ENCODE assay signal across 22 mouse cellular contexts in genomic region chr2:83126340-83126739, GRCm38 (mm10).
DNase-seq lines count a peak whose midpoint lies in the region; ATAC-seq and TF ChIP-seq lines count a peak whose summit lies in the region.
"Had no signal": no experiment of that assay in that cellular context is flagged by ENCODE, and none has a peak within 500 bp of the region (broad histone marks: within the 10 kb centered on the region; RNA-seq: fewer than 3 reads in every experiment).

No protein-coding gene starts in this region.

- H3K36me3 ChIP-seq in heart, embryonic 16.5 days (ENCODE audit: control insufficient read depth, insufficient read depth) = no peaks in the 10 kb centered on the region
- no peaks in the 10 kb centered on the region for H3K36me3 ChIP-seq in heart, embryonic 10.5 days
- no peaks in the 10 kb centered on the region for H3K36me3 ChIP-seq in lung, embryonic 14.5 days (ENCODE audit: insufficient read depth)
- no peaks in the 10 kb centered on the region for H3K36me3 ChIP-seq in stomach, embryonic 14.5 days (ENCODE audit: control insufficient read depth, insufficient read depth, low read length)
- H3K36me3 ChIP-seq in stomach, postnatal 0 days (ENCODE audit: control insufficient read depth, insufficient read depth, low read length) = no peaks in the 10 kb centered on the region
- H3K36me3 ChIP-seq: embryonic facial prominence, embryonic 15.5 days; forebrain, embryonic 10.5 days had no signal

- no peak for TF ChIP-seq EP300 in stomach, postnatal 0 days (optimal IDR thresholded peaks at IDR 0.05)

- no peak for TF ChIP-seq CTCF in lung, embryonic 14.5 days (IDR thresholded peaks at IDR 0.05; ENCODE audit: low read depth)
- no peak for TF ChIP-seq CTCF in stomach, postnatal 0 days (IDR thresholded peaks at IDR 0.05; ENCODE audit: low read depth)

- no peak for DNase-seq in heart, embryonic 10.5 days (ENCODE audit: low spot score)
- DNase-seq in lung, embryonic 14.5 days = peak; percentile 82
- DNase-seq in lung, postnatal 10 days = no peak
- no peak for DNase-seq in stomach, postnatal 0 days (ENCODE audit: low spot score)
- no peak for DNase-seq in left cerebral cortex, postnatal 10 days (ENCODE audit: extremely low spot score in 1 of 2, low spot score in 2 of 2)
- DNase-seq: adrenal gland, adult 8-10 months; adrenal gland, postnatal 36 days; cerebellum, adult 11 months; cerebellum, adult 8-10 months; cerebellum, postnatal 36 days; gastrocnemius, adult 2 months; gastrocnemius, postnatal 25 days; heart, adult 18-20 months had no signal

- no peaks in the 10 kb centered on the region for H3K27me3 ChIP-seq in heart, embryonic 16.5 days (ENCODE audit: control insufficient read depth, insufficient read depth, low read length)
- H3K27me3 ChIP-seq in heart, embryonic 10.5 days (ENCODE audit: insufficient read depth, poor library complexity, severe bottlenecking) = no peaks in the 10 kb centered on the region
- no peaks in the 10 kb centered on the region for H3K27me3 ChIP-seq in lung, embryonic 14.5 days (ENCODE audit: insufficient read depth, low read length)
- H3K27me3 ChIP-seq in stomach, embryonic 14.5 days (ENCODE audit: control insufficient read depth, insufficient read depth, low read length) = no peaks in the 10 kb centered on the region
- no peaks in the 10 kb centered on the region for H3K27me3 ChIP-seq in stomach, postnatal 0 days (ENCODE audit: control insufficient read depth, insufficient read depth, low read length)
- H3K27me3 ChIP-seq: embryonic facial prominence, embryonic 15.5 days had no signal

- ATAC-seq in heart, embryonic 16.5 days (replicated peaks; ENCODE audit: extremely low read depth, insufficient read depth, low FRiP score) = 0 out of 2 replicates have a peak, but pooled peaks have one; percentile 41
- ATAC-seq in lung, embryonic 14.5 days (ENCODE audit: insufficient read depth) = peak; percentile 78; the same call in 1 of the 2 replicates
- 0 out of 2 replicates have a peak, but pooled peaks have one; percentile 33 for ATAC-seq in stomach, embryonic 14.5 days (ENCODE audit: insufficient number of reproducible peaks, insufficient read depth, low FRiP score, low read depth)
- ATAC-seq in stomach, postnatal 0 days (ENCODE audit: low FRiP score, low TSS enrichment) = no peak
- ATAC-seq: forebrain, embryonic 14.5 days; intestine, embryonic 16.5 days had no signal

- H3K9me3 ChIP-seq in heart, embryonic 16.5 days (replicated peaks; ENCODE audit: control insufficient read depth, low read length) = no peaks in the 10 kb centered on the region
- no peaks in the 10 kb centered on the region for H3K9me3 ChIP-seq in heart, embryonic 10.5 days
- H3K9me3 ChIP-seq in lung, embryonic 14.5 days (ENCODE audit: low read depth, low read length) = no peaks in the 10 kb centered on the region
- H3K9me3 ChIP-seq in stomach, embryonic 14.5 days (ENCODE audit: control insufficient read depth, low read depth, low read length) = no peaks in the 10 kb centered on the region; the same call in 1 of the 2 replicates
- H3K9me3 ChIP-seq in stomach, postnatal 0 days (ENCODE audit: control insufficient read depth, low read length) = no peaks in the 10 kb centered on the region
- H3K9me3 ChIP-seq: embryonic facial prominence, embryonic 15.5 days; forebrain, embryonic 10.5 days had no signal

- intact Hi-C loops in left cerebral cortex, postnatal 10 days (cut with DNase I) = no loop called here

- H3K9ac ChIP-seq in heart, embryonic 16.5 days (ENCODE audit: low read length) = no peak overlapping the region
- no peak overlapping the region for H3K9ac ChIP-seq in lung, embryonic 14.5 days
- no peak overlapping the region for H3K9ac ChIP-seq in stomach, embryonic 14.5 days (replicated peaks; ENCODE audit: low read depth, low read length)
- H3K9ac ChIP-seq in stomach, postnatal 0 days (ENCODE audit: low read length) = no peak overlapping the region
- H3K9ac ChIP-seq: embryonic facial prominence, embryonic 15.5 days; hindbrain, embryonic 14.5 days had no signal

- peaks cover 6% of the 10 kb centered on the region; the same call in 1 of the 2 replicates for H3K4me1 ChIP-seq in heart, embryonic 16.5 days (ENCODE audit: control insufficient read depth, insufficient read depth, low read length)
- H3K4me1 ChIP-seq in heart, embryonic 10.5 days = peaks cover 3% of the 10 kb centered on the region; the same call in 1 of the 2 replicates
- H3K4me1 ChIP-seq in lung, embryonic 14.5 days (ENCODE audit: insufficient read depth) = no peaks in the 10 kb centered on the region
- peaks cover 6% of the 10 kb centered on the region; the same call in 1 of the 2 replicates for H3K4me1 ChIP-seq in stomach, embryonic 14.5 days (ENCODE audit: control insufficient read depth, insufficient read depth, low read length)
- no peaks in the 10 kb centered on the region for H3K4me1 ChIP-seq in stomach, postnatal 0 days (replicated peaks; ENCODE audit: control insufficient read depth, insufficient read depth)
- H3K4me1 ChIP-seq: embryonic facial prominence, embryonic 15.5 days had no signal

- no peak overlapping the region for H3K27ac ChIP-seq in heart, embryonic 16.5 days (ENCODE audit: low read length)
- no peak overlapping the region for H3K27ac ChIP-seq in heart, embryonic 10.5 days
- no peak overlapping the region for H3K27ac ChIP-seq in lung, embryonic 14.5 days (ENCODE audit: low read depth)
- H3K27ac ChIP-seq in stomach, embryonic 14.5 days (ENCODE audit: low read length) = no peak overlapping the region
- no peak overlapping the region for H3K27ac ChIP-seq in stomach, postnatal 0 days (replicated peaks)
- H3K27ac ChIP-seq: embryonic facial prominence, embryonic 15.5 days; forebrain, embryonic 10.5 days; gastrocnemius, adult 2 months; hindbrain, embryonic 14.5 days had no signal

- WGBS in heart, embryonic 16.5 days = 51% methylated on average over 4 of the region's 4 CpGs
- 89% methylated on average over 4 of the region's 4 CpGs for WGBS in heart, embryonic 10.5 days
- WGBS in lung, embryonic 14.5 days = 36% methylated on average over 4 of the region's 4 CpGs
- WGBS in stomach, embryonic 14.5 days = 39% methylated on average over 4 of the region's 4 CpGs
- WGBS in stomach, postnatal 0 days = 36% methylated on average over 4 of the region's 4 CpGs

- no peak overlapping the region for H3K4me3 ChIP-seq in heart, embryonic 16.5 days (ENCODE audit: low read length)
- H3K4me3 ChIP-seq in heart, embryonic 10.5 days = no peak overlapping the region
- no peak overlapping the region for H3K4me3 ChIP-seq in lung, embryonic 14.5 days (ENCODE audit: low read depth, low read length)
- H3K4me3 ChIP-seq in stomach, embryonic 14.5 days (ENCODE audit: low read depth, low read length) = no peak overlapping the region
- no peak overlapping the region for H3K4me3 ChIP-seq in stomach, postnatal 0 days (ENCODE audit: low read depth, low read length)
- H3K4me3 ChIP-seq: embryonic facial prominence, embryonic 15.5 days; erythroblast, embryonic 14.5 days; forebrain, embryonic 10.5 days; gastrocnemius, adult 2 months had no signal

- H3K4me2 ChIP-seq in heart, embryonic 16.5 days (ENCODE audit: low read depth, low read length) = no peak overlapping the region
- no peak overlapping the region for H3K4me2 ChIP-seq in lung, embryonic 14.5 days
- no peak overlapping the region for H3K4me2 ChIP-seq in stomach, embryonic 14.5 days (replicated peaks; ENCODE audit: low read depth, low read length)
- H3K4me2 ChIP-seq in stomach, postnatal 0 days (replicated peaks; ENCODE audit: low read depth) = no peak overlapping the region
- H3K4me2 ChIP-seq: embryonic facial prominence, embryonic 15.5 days; heart, embryonic 11.5 days; hindbrain, embryonic 14.5 days had no signal
